Mouse (Mus musculus): Measurements from ENCODE around the gene Rpl6. TPM values are rescaled to one million over a fixed set of nuclear protein-coding genes. Genes with fewer than 3 reads are reported as not detected.
"Not testable (repeated sequence)": the region's sequence is repeated elsewhere in the genome, so short reads cannot be mapped to it uniquely, and the experiment has no call there.

Gene Rpl6
- total RNA-seq, 2 experiments from 2014 or later, result 457 to 473 TPM

GRCm38 (mm10) chr5:121221328-121221850 is 17.1 kb downstream of the Rpl6 start:
- no peak for DNase-seq (ENCODE audit: low spot score in 2 of 2)

- not testable (repeated sequence) for DNase-seq (ENCODE audit: low spot score in 2 of 2)
These were observed 19.7 kb downstream of the Rpl6 start for GRCm38 (mm10) chr5:121224020-121224419.

DNA sequence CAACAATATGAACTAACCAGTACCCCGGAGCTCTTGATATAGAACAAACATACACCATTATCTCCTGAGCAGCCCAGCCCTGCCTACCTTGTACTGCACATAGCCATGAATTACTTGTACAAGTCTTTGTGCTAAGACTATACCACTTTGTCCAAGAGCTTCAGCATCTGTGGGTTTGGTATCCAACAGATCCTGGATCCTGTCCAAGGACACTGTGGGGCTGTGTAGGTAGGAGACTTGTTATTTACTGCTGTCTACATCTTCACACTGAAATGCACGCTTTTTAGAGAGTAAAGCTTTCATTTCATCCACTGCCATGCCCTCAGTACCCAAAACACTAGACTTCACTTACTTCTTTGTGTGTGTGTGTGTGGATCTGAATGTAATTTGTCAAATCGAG is 20.6 kb downstream of the Rpl6 start:
- DNase-seq (ENCODE audit: low spot score in 2 of 2), result peak in 1 of 2 experiments; percentile 33

DNA sequence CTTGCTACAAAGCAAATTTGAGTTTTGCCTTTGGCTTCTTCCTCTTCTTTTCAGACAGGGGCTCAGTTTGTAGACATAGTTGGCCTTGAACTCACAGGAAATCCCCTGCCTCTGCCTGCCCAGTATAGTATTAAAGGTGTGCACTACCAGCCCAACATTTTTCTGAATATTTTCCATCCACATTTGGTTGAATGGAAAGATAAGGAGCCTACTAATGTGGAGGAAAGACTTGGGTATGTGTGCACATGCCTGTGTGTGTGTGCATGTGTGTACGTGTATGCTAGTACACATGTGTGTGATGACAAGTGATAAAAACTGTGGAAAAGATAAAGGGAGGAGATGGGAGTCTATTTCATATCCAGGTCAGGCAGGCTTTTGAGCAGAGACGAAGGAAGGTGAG is 21.6 kb downstream of the Rpl6 start:
- DNase-seq (ENCODE audit: low spot score in 2 of 2), result no peak

DNA sequence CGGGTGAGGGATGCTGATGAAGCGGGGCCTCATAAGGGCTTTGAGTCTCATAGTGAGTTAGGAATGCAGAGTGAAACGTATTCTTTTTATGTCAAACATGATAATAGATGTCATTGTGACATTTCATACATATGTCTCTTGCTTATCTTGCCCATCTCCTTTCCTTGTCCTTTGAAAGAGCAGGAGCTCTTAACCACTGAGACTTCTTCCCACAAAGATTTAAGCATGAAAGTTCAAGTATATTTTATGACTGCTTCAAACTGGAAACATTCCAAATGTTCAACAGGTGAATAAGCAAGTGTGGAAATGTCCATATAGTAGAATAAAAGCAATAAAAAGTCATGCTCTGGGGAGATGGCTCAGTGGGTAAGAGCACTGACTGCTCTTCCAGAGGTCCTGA is 22.1 kb downstream of the Rpl6 start:
- no peak for DNase-seq (ENCODE audit: low spot score in 2 of 2)

DNA sequence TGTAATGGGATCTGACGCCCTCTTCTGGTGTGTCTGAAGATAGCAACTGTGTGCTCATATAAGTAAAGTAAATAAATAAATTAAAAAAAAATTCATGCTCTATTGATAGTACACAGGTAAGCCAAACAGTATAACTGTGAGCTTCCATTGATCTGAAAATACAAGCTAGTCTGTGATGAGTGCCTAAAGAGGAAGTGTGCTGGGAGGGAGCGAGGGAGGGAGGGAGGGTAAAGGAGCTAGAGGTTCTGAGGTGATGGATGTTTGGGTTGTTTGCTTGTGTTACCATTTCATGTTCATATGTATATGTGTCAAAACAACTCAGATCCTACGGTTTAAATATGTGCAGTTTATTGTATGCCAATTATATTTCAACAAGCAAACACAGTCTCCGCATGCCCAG is 22.6 kb downstream of the Rpl6 start:
- DNase-seq (ENCODE audit: low spot score in 2 of 2), result no peak

- not testable (repeated sequence) for DNase-seq (ENCODE audit: low spot score in 2 of 2)
These were observed 23.0 kb downstream of the Rpl6 start for GRCm38 (mm10) chr5:121227330-121227729.

- DNase-seq (ENCODE audit: low spot score in 2 of 2), result no peak
These were observed 24.9 kb downstream of the Rpl6 start for GRCm38 (mm10) chr5:121229182-121229581.

- no peak for DNase-seq (ENCODE audit: low spot score in 2 of 2)
These were observed 26.5 kb downstream of the Rpl6 start for GRCm38 (mm10) chr5:121230811-121231210.

DNA sequence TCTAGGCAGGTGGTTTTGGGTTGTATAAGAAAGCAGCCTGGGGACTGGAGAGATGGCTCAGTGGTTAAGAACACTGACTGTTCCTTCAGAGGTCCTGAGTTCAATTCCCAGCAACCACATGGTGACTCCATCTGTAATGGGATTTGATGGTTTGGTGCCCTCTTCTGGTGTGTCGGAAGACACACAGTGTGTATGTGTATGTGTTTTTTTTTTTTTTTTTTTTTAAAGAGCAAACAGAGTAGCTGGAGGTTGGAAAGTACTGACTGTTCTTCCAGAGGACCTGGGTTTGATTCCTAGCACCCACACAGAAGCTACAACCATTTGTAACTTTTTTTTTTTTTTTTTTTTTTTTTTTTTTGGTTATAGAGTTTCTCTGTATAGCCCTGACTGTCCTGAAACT is 28.5 kb downstream of the Rpl6 start:
- no peak for DNase-seq (ENCODE audit: low spot score in 2 of 2)

DNA sequence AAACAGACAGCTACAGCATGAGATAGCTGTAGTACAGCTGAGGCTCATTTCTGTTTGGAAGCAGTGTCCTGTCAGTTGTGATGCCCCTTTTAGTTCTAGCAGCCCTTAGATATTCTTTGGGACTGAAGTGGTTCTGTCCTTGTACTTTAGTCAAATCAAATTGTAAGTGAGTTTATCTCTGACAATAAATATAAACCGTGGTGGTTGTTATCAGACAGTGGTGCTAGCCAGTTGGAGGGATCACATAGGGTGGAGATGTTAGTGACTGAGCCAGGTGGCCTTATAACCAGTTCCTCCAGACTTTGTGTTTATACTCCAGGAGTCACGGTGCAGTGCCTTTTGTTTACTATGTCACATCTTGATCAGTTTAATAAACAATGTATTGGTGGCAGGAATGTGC is 29.4 kb downstream of the Rpl6 start:
- no peak for DNase-seq (ENCODE audit: low spot score in 2 of 2)

DNA sequence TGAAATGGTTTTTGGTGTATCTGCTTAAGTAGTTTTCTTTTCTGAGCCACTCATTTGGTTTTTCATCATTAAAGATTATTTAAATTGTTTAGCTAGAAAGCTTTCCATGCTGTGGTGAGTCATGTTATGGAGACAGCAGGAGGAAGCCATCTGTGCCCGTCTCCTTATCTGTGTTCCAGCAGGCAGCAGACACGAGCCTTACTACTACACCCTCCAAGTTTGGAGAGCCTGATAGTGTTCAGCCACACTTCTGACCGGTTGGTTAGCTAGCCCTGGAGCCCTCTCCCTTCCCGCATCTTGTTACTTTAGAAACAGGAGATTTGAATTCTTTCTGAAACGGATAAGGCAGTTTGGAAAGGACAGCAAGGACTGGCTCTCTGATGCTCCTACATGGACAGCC is 31.9 kb downstream of the Rpl6 start:
- peak; percentile 57 to 67 for DNase-seq (ENCODE audit: low spot score in 2 of 2)

GRCm38 (mm10) chr5:121238208-121238607 is 33.9 kb downstream of the Rpl6 start:
- no peak for DNase-seq (ENCODE audit: low spot score in 2 of 2)

DNA sequence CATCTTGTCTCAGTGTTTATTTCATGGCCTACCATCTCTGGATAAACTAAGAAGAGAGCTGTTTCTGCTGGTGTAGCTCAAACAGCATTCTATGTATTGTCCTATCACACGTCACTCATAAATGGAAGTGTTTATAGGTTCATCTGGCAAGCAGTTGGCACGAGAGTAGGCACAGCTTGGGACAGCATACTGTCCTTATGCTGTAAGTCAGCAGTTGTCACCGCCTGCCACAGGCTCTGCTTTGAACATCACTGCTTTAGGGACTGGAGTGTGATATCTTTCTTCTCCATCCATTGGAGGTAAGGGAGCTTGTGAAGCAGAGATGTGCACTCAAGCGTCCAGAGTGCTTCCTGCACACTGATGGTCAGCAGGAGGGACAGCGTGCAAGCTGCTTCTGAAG is 35.6 kb downstream of the Rpl6 start:
- no peak for DNase-seq (ENCODE audit: low spot score in 2 of 2)

DNA sequence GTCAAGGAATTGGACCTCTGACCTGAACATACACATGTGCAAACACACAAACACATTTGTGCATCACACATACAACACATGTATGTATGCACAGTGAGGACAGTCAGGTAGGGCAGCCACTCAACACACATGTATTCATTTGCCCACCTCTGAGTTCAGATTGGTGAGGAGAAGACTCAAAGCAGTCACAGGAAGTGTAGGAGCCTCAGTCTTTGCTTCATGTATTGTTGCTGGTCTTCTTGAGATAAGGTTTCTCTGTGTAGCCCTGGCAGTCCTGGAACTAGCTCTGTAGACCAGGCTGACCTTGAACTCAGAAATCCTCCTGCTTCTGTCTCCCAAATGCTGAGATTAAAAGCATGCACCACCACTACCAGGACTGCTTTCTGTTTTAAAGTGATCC is 36.9 kb downstream of the Rpl6 start:
- DNase-seq (ENCODE audit: low spot score in 2 of 2), result no peak

DNA sequence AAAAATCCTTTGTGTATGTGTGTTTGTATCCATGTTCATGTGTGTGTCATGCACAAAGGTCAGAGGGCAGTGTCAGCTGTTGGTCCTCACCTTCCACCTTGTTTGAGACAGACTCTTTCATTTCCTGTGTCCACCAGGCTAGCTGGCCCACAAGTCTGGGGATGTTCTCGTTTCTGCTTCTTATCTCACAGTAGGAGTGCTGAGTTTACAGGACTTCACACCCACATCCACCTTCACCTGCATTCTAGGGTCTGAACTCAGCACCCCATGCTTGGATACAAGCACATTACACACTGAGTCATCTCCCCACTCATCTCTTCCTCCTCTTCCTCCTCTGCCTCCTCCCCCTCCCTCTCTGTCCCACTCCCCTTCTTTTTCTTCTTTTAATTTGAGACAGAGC is 38.0 kb downstream of the Rpl6 start:
- no peak for DNase-seq (ENCODE audit: low spot score in 2 of 2)

GRCm38 (mm10) chr5:121242701-121243100 is 38.4 kb downstream of the Rpl6 start:
- DNase-seq (ENCODE audit: low spot score in 2 of 2), result no peak

GRCm38 (mm10) chr5:121243676-121244364 is 39.5 kb downstream of the Rpl6 start:
- DNase-seq (ENCODE audit: low spot score in 2 of 2), result no peak

GRCm38 (mm10) chr5:121244365-121244731 is 40.1 kb downstream of the Rpl6 start:
- no peak for DNase-seq (ENCODE audit: low spot score in 2 of 2)

GRCm38 (mm10) chr5:121245201-121245600 is 40.9 kb downstream of the Rpl6 start:
- DNase-seq (ENCODE audit: low spot score in 2 of 2), result no peak

DNA sequence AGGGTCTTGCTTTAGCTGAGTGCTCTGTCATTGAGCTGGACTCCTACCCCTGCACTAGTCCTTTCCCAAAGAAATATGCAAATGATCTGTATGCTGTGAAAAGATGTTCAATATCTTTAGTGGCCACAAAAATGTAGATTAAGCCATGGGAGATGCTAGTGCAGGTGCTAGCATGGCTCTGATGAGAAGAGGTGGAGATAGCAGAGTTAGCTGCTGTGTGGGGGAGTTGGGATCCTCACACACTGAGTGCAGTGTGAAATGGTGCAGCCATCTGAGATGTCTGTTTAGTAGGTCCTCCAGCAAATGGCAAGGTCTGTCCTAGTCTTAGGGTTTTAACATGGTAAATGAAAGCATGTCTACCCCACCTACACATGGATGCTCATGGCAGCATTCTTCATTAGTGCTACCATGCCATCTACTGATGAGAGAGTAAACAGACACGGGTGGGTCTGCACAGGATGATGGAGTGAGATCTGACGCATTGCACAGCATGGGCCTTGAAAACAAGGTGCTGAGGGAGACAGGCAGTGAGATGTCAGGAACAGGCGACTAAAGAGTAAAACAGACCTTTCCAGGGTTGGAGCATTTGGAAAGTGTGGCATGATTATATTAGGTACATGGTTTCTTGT is 44.6 kb downstream of the Rpl6 start:
- no peak for DNase-seq (ENCODE audit: low spot score in 2 of 2)

DNA sequence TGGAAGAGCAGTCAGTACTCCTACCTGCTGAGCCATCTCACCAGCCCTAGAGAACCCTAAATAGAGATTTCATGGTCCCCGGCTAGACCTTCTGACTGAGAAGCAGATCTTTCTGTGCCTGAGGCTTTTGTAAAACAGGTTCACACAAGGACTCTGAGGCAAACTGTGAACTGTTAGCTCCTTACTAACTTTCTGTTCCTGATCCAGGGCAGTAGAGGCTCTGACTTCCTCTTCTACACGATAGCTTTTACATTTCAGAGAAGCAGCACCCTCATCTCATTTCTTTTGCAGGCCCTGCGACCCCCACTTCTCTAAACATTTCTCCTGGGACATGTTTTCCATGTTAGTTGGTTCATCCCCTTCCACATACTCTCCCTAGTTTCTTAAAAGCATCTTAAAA is 45.4 kb downstream of the Rpl6 start:
- no peak for DNase-seq (ENCODE audit: low spot score in 2 of 2)

DNA sequence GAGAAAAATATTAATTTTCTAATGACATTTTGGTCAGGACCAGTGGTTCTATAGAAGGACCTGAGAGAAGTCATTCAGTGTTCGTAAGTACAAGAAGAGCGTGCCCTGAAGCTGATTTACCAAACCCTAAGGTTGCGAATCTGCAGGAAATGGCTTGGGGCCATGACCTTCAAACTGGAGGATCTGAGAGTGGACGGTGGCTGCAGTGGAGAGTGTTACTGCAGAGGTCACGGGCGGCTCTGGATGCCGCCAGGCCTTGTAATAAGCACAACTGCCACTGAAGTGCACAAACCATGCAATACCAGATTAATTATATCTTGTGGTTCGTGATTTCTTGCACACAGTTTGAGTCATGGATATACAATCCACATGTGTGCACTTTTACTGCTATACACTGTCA is 47.5 kb downstream of the Rpl6 start:
- no peak for DNase-seq (ENCODE audit: low spot score in 2 of 2)

All from left cerebral cortex, adult 18-20 months (tissue).